Mouse (Mus musculus) retina, embryonic 14.5 days (tissue): Measurements from ENCODE around the gene Tpcn2.

Experiments
- DNase-seq: peaks from one replicate; pipeline ENCODE4 v3.0.0-alpha.2; 2015; ENCODE audit warnings: low spot score

Gene Tpcn2

GRCm38 (mm10) chr7:145205363-145205902, 78.4 kb downstream of the Tpcn2 start:
- no peak for DNase-seq

DNA sequence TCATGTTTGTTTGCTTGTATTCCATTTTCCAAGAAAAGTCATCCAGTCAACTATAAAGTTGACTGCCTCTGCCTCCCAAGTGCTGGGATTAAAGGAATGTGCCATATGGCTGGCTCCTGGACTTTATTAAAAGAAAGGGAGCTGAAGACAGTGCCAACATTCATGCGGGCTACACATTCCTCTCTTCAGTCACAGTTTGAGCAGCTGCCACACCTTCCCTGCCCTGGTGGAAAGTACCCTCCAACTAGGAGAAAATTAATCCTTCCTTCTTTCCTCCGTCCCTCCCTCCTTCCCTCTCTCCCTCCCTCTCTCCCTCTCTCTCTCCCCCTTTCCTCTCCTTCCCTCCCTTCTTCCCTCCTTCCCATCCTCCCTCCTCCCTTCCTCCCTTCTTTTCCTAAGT, 84.1 kb downstream of the Tpcn2 start:
- DNase-seq = no peak

DNA sequence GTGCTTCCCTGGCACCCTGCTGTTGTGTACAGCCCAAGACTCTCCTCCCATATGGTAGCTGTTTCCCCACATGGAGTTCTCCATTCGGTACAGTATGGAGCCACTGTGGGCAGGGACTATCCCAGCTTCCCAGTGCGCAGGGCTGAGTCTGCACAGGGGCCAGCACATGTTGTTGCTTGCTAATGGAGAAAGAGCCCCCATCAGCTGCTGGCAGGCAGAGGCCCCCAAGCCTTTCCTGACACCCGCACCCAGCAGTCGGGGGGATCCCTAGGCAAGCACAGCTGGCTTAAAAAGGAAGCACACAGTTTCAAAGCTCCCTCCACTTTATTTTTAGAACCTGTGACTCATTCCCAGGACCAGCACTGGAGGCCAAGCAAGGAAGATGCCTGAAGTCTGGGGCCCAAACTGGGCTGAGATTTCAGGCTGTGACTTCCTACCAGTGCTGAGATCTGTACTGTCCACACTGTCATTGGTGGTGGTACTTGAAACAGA, 85.5 kb downstream of the Tpcn2 start:
- DNase-seq = no peak

DNA sequence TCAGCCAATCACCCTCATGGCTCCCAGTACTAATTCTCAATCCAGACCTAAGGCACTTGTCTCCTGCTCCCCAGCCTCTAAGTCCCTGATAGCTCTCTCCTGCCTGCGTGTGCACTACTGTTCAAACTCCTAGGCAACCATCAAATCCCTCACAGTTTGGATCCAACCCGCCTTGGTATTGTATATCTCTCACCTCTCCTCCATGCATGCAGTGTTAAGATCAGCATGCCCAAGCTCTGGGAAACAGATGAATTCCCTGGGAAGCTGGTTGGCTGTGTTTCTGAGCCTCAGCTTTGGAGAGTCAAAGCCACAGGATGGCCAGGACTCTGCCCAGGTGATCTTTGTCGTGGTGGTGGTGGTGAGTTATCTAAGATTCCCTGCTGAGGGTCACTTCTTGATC, 86.1 kb downstream of the Tpcn2 start:
- no peak for DNase-seq

GRCm38 (mm10) chr7:145197042-145197441, 86.8 kb downstream of the Tpcn2 start:
- DNase-seq = no peak

- no peak for DNase-seq
These were observed 87.5 kb downstream of the Tpcn2 start for GRCm38 (mm10) chr7:145196340-145196739.

DNA sequence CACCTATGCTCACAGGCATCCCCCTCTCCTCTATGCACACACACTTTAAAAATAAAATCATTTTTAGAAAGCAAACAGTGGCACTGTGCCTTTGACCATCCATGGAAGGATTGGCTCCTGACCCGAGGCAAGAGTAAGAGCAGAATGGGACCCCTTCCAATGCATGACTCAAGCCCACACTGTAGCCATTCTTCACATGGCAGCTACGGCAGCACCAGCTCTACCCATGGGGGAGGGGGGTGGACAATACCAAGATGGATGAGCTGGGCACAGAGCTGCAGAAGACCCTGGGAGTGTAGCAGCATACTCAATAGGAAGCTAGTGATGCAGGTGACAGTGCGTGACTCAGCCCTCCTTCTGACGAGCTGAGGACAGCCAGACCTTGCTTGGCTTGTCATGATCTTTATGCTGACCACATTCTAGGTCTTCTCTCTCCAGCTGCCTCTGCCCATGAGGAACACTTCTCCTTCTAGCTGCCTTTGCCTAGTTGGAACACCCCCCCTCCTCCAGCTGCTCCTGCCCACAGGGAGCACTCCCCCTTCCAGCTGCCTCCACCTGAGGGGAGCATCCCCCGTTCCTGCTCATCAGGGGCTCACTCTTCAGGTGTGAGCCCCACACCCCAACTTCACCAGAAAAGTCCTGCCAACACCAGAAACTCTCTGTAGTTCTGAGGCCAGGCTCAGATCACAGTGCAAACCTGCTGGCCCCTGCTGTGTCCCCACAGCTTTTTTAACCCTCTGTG, 88.5 kb downstream of the Tpcn2 start:
- no peak for DNase-seq

- no peak for DNase-seq
These were observed 89.2 kb downstream of the Tpcn2 start for GRCm38 (mm10) chr7:145194455-145195161.

GRCm38 (mm10) chr7:145192836-145193235, 91.0 kb downstream of the Tpcn2 start:
- DNase-seq = no peak

- DNase-seq = no peak
These were observed 93.3 kb downstream of the Tpcn2 start for GRCm38 (mm10) chr7:145190520-145190919.

DNA sequence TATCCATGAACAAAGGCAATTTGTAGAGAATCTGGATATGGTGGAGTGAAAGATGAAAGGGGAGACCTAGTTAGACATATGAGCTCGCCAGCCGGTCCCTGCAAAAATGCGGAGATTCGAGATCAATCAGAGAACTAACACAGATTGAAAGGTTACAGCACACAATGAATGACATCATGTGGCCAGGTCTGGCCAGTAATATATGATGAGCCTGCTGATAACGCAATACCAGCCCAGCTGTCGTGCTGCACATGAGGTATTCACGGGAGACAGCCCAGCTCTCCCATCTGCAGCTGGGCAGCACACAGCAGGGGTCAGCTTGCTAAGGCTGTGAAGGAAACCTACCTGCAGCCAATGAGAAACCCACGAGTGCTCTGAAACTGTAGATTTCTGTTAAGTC, 94.5 kb downstream of the Tpcn2 start:
- no peak for DNase-seq

DNA sequence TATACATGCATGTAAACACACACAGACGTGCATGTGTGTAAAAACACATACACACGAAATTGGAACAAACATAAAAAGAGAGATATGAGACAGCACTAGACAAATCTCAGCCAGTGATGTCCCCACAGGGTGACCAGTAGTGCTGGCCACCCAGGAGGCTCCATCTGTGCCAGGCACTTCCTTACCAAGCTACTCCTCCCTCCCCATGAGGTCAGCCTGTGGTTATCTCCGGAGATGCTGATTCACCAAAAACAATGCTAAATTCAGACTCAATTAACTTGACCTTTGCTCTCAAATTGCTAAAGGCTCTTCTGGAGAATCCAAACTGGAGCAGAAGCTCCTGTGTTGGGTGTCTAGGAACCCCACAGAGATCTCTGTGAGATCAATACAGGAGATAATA, 96.0 kb downstream of the Tpcn2 start:
- DNase-seq = no peak

DNA sequence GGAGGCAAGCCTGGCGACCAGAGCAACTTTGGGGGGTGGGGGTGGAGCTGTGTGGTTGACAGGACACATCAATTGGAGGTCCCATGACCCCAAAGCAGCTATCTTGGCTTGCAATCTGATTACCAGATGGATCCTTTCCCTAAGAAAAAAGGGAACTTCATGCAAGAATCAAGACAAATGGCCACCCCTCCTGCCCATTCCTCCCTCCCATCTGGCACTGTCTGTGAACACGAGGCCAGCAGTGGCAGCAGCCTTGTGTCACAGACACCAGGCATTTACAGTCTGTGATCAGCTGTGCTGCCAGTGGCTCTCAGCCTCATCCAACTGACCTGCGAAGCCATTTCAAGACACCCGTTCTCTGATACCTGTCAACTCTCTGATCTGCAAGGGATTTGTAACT, 101.4 kb downstream of the Tpcn2 start:
- DNase-seq = no peak

DNA sequence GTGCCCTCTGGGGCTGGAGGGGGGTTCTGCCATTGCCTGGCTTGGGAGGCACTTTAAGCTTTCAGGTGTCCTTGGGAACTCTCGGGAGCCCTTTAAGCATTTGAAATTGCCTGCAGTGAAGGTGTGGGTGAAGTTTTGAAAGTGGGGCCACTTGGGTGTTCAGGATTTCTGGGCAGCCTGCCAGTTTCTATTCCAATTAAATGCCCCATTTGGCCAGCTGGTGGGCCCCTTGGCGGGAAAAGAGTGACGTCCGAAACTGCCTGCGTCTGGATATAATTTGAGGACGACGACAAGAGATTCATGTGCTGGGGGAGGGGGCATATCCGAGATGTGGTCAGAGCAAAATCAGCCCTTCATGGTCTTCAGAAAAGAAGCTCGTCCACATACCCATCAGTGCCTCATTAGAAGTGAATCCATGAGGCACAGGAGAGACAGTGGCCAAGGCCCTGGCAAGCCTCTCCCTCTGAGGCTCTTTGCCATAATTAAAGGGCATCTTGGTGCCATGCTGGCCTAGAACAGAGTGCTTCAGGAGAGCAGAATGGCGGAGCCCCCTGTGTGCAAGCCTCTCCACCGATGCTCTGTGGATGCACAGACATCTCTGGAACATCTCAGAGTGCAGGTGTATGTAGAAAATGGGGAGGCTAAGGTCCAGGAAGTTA, 102.3 kb downstream of the Tpcn2 start:
- DNase-seq = no peak

DNA sequence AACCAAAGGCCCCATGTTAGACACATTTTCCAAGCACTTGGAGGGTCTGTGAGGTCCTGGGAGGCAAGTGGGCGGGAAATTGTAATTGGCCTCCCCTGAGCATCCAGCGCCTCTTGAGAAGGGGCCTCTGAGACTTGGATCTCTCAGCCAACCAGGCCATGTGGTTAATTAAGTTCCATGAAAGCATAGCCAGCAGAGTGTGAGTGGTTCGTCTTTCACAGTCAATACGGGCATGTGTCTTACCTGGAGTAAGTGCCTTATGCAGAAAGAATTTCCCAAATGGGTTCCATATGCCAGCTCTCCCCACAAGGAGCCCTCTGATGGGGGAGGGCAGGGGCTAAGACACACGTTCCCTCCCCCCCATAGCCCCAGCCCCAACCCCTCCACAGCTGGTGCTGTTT, 104.1 kb downstream of the Tpcn2 start:
- no peak for DNase-seq

GRCm38 (mm10) chr7:145176750-145177589, 106.8 kb downstream of the Tpcn2 start:
- DNase-seq = peak; percentile 76

DNA sequence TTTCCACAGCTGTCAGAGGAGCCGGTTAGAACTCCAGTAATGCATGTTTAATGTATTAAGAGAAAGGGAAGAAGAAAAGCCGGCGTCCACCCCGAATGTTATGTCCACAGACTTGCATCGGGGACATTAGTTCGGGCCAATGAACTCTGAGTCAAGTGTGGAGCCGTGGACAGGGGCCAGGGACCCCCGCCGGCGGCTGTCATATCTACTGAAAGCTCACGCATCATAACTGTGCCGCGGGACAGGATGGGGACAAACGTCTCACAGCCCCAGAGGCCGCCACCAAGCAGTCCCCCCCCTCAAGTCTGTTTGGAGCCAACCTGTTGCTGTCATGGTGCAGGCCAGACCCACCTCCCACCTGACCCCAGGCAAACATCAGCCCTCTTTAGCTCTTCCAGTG, 110.2 kb downstream of the Tpcn2 start:
- peak; percentile 81 for DNase-seq

DNA sequence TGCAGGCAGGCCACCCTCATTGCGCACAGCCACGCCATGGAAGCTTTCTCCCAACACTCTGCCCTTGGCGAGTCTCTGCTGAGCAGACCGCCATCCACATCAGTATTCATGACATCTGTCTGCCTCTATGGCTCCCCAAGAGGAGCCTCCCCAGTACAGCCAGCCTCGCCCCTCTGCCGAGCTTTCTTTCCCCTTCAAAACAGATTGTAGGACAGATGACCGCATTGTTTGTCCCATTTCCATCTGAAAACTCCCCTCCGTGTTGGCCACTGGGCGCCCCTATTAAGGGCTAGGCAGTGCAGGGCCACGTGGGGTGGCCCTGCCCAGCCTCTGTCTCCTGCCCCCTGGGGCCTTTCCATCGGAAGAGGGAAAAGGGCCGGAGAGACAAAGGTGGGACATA, 110.7 kb downstream of the Tpcn2 start:
- DNase-seq = peak; percentile 84

GRCm38 (mm10) chr7:145169703-145170102, 114.1 kb downstream of the Tpcn2 start:
- DNase-seq = no peak

GRCm38 (mm10) chr7:145159283-145160240, 124.2 kb downstream of the Tpcn2 start:
- peak; percentile 65 for DNase-seq

DNA sequence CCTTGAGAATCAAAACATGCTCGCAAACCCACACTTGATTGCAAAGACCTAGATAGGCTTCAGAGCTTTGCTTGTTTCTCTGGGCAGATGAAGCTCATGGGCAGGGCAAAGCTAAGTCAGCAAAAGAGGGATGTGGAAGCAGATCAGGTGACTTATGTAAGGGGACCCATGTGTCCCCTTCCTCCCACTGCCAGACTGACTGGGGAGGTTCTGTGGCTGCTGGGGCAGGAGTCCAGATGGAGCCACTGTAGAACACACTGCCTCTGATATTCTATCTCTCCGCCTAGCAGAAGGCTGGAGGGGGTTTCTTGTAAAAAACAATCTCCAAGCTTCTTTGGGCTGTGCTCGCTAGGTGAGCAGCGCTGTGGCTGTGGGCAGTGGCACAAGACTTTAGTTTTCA, 128.1 kb downstream of the Tpcn2 start:
- DNase-seq = no peak
